Mouse (Mus musculus): ENCODE data around the gene Rps28.

Gene Rps28

GRCm38 (mm10) chr17:33773871-33774572 is 50.3 kb downstream of the Rps28 start:
- DNase-seq (ENCODE audit: low spot score in 2 of 2) = no peak

DNA sequence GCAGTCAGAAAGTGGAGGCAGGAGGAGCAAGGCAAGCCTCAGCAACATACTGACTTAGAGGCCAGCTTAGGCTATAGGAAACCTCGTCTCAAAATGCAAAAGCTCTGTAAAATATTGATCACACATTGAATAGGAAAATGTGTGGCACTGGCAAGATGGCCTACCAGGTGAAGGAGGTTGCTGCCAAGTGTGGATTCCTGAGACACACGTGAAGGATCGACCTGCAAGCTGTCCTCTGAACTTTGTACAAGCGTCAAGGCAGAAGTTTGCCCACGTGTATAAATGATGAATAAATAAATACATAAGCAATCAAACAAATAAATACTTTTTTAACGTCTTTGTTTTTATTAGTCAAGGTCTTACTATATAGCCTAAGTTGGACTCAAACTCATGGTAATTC is 50.9 kb downstream of the Rps28 start:
- DNase-seq (ENCODE audit: low spot score in 2 of 2) = no peak

- DNase-seq (ENCODE audit: low spot score in 2 of 2) = no peak
Observed at GRCm38 (mm10) chr17:33771617-33772016, 52.7 kb downstream of the Rps28 start.
